In genomic region chr14:57115823-57116544, GRCm38 (mm10) we compare ENCODE assay signal across 9 mouse cellular contexts. TPM values are rescaled to one million over a fixed set of nuclear protein-coding genes. Genes with fewer than 3 reads are reported as not detected.
DNase-seq lines count a peak whose midpoint lies in the region; ATAC-seq lines count a peak whose summit lies in the region.
"Had no signal": no experiment of that assay in that cellular context is flagged by ENCODE, and none has a peak within 500 bp of the region (broad histone marks: within the 10 kb centered on the region; RNA-seq: fewer than 3 reads in every experiment).

TSS of gene Gm4491 (minus strand) at chr14:57115883.

- peaks cover 7% of the 10 kb centered on the region for H3K4me1 ChIP-seq in forebrain, embryonic 16.5 days (replicated peaks; ENCODE audit: control insufficient read depth, insufficient read depth, low read length)
- peaks cover 8% of the 10 kb centered on the region for H3K4me1 ChIP-seq in neural tube, embryonic 12.5 days
- H3K4me1 ChIP-seq: heart, embryonic 15.5 days had no signal

- WGBS in forebrain, embryonic 16.5 days = 8% methylated on average over 13 of the region's 13 CpGs
- 16% methylated on average over 13 of the region's 13 CpGs for WGBS in neural tube, embryonic 12.5 days

- no peaks in the 10 kb centered on the region for H3K9me3 ChIP-seq in forebrain, embryonic 16.5 days (ENCODE audit: control insufficient read depth, low read length)
- H3K9me3 ChIP-seq in neural tube, embryonic 12.5 days = no peaks in the 10 kb centered on the region
- H3K9me3 ChIP-seq: heart, embryonic 15.5 days had no signal

- no peak within 1 kb of the TSS; the same call in 1 of the 2 replicates for H3K9ac ChIP-seq in forebrain, embryonic 16.5 days (replicated peaks; ENCODE audit: low read depth, low read length)
- H3K9ac ChIP-seq in neural tube, embryonic 12.5 days = no peak within 1 kb of the TSS
- H3K9ac ChIP-seq: heart, embryonic 15.5 days had no signal

- peak; percentile 20 for DNase-seq in cerebellum, postnatal 14 days
- peak; percentile 10 to 27 for DNase-seq in left cerebral cortex, adult 18-20 months (ENCODE audit: low spot score in 2 of 2)
- DNase-seq in thymus, postnatal 4 days = no peak
- no peak for DNase-seq in heart, postnatal 25 days (ENCODE audit: low spot score)
- no peak for DNase-seq in heart, adult 9 months (ENCODE audit: low spot score in 2 of 2)
- no peak for DNase-seq in lung, postnatal 4 days

- H3K4me2 ChIP-seq in forebrain, embryonic 16.5 days (ENCODE audit: low read length) = peak within 1 kb of the TSS; percentile 24
- H3K4me2 ChIP-seq in neural tube, embryonic 12.5 days (replicated peaks) = peak within 1 kb of the TSS; percentile 36
- H3K4me2 ChIP-seq: heart, embryonic 15.5 days had no signal

- intact Hi-C loops in heart, postnatal 25 days (cut with DNase I) = no loop called here

- peak; percentile 90 for ATAC-seq in forebrain, embryonic 16.5 days
- ATAC-seq in neural tube, embryonic 12.5 days (ENCODE audit: low FRiP score, low read depth) = peak; percentile 58

- H3K4me3 ChIP-seq in forebrain, embryonic 16.5 days (replicated peaks; ENCODE audit: low read length) = no peak within 1 kb of the TSS
- no peak within 1 kb of the TSS for H3K4me3 ChIP-seq in neural tube, embryonic 12.5 days
- H3K4me3 ChIP-seq: heart, embryonic 15.5 days had no signal

- no peaks in the 10 kb centered on the region for H3K27me3 ChIP-seq in forebrain, embryonic 16.5 days (replicated peaks; ENCODE audit: control insufficient read depth, insufficient read depth, low read length)
- no peaks in the 10 kb centered on the region for H3K27me3 ChIP-seq in neural tube, embryonic 12.5 days (replicated peaks)

- no peaks in the 10 kb centered on the region for H3K36me3 ChIP-seq in forebrain, embryonic 16.5 days (ENCODE audit: control insufficient read depth, insufficient read depth)
- no peaks in the 10 kb centered on the region for H3K36me3 ChIP-seq in neural tube, embryonic 12.5 days
- H3K36me3 ChIP-seq: heart, embryonic 15.5 days had no signal

- no peak within 1 kb of the TSS for H3K27ac ChIP-seq in forebrain, embryonic 16.5 days (ENCODE audit: low read length)
- H3K27ac ChIP-seq in neural tube, embryonic 12.5 days = no peak within 1 kb of the TSS
- H3K27ac ChIP-seq: heart, embryonic 15.5 days had no signal

RNA-seq across cellular contexts. Expression of gene Gm4491, which starts in this region (rescaled TPM):
- not detected in 2 replicates for polyA plus RNA-seq in forebrain, embryonic 16.5 days (2015; fragmentation: Nextera tagmentation; extraction: Ambion mirVana)
- 1 to 10 TPM in 1 of 2 experiments, under 1 TPM in 1; 0.72 to 1.0 TPM for total RNA-seq in left cerebral cortex, adult 18-20 months (2021)
- not detected in 2 replicates for polyA plus RNA-seq in neural tube, embryonic 12.5 days (2016; fragmentation: Nextera tagmentation; extraction: Ambion mirVana)
- not detected for total RNA-seq in heart, postnatal 25 days (2021)
- polyA plus RNA-seq: heart, embryonic 15.5 days had no signal

Comparison
In these comparisons a context has a peak if more than half of its experiments do, and no peak if none do; other contexts are left out.
1. Peak in ATAC-seq and H3K4me2 ChIP-seq in forebrain, embryonic 16.5 days; RNA of the gene not detected or under 1 TPM.
2. Peak in ATAC-seq and H3K4me2 ChIP-seq in neural tube, embryonic 12.5 days; RNA of the gene not detected or under 1 TPM.
3. DNase-seq: peak in cerebellum, postnatal 14 days (2 of 2) and left cerebral cortex, adult 18-20 months (2 of 2); none in thymus, postnatal 4 days (single experiment), heart, postnatal 25 days (single experiment), heart, adult 9 months (0 of 2) and lung, postnatal 4 days (0 of 2).